Mouse (Mus musculus) ovary, postnatal 36 days (tissue): ENCODE data around the gene Rnf144a.

Experiments
- DNase-seq: peaks from one replicate; pipeline ENCODE4 v3.0.0; 2022; ENCODE audit warnings: low spot score, mixed read lengths

The Rnf144a gene

DNA sequence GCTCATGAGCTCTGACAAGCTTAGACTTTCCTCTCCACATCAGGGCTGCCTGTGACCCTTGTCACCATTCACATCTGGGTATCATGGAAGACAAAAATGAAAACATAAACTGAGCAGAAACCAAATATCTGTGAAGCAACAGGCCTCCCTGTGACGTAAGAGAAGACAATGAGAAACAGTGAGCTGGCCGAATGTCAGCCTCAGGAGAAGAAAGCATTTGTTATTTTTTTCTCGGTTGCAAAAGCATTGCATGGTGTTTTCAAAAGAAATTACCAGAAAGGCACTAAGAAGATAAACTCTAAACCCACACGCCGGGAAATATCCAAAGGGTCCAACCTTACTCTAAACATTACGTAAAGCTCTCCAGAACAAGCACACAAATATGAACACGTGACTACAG lies 41.3 kb downstream of the Rnf144a start:
- DNase-seq = no peak

DNA sequence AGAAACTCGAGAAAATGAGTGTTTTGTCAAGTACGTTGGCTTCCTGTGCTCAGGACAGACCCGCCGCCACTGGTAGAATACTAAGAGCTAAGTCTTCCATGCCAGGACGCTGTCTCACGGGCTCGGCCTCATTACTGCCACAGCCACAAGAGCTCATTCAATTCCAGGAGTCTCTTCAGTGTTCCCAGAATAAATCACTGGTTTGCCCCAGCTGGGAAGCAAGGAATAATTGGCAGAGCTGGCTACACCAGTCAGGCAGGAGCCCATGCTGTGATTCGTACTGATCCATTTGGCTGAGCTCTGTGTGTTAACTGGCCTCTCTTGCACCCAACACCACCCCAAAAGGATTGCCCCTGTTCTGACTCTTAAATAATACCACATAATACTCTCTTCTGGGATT lies 45.0 kb downstream of the Rnf144a start:
- no peak for DNase-seq

DNA sequence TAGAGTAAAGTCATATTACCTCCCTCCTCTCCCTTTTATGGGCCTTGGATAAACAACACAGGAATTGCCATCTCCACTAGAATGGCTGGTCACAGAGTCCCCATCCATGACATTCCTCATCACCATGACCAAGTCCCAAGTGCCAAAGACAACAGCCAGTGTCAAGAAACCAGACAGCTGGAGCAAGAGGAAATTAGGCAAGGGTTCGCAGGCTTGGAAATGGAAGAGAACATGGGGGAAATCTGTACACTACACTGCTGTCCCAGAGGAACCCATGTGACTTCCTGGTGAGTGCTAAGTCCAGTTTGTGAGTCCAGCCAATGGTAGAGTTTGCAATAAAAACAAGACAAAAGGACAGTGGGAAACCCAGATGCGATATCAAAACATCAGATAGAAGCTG lies 47.7 kb downstream of the Rnf144a start:
- no peak for DNase-seq

DNA sequence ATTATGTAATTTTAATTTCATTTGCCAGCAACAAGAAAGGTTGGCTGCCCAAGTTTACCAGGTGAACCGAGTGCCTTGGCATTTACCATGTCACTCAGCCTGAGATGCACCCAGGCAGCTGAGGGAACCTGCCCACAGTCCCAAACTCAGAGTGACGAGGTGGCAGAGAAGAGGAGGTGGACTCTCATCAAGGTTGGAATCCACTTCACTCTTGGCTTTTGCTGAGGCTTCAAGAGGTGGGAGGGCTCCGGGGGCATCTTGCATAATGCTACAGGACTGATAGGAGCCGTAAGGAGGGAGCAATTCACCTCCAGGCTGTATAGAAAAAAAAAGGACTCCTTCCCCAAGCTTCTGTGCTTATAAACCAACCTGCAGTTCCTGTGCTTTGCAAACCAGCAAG lies 48.7 kb downstream of the Rnf144a start:
- no peak for DNase-seq

DNA sequence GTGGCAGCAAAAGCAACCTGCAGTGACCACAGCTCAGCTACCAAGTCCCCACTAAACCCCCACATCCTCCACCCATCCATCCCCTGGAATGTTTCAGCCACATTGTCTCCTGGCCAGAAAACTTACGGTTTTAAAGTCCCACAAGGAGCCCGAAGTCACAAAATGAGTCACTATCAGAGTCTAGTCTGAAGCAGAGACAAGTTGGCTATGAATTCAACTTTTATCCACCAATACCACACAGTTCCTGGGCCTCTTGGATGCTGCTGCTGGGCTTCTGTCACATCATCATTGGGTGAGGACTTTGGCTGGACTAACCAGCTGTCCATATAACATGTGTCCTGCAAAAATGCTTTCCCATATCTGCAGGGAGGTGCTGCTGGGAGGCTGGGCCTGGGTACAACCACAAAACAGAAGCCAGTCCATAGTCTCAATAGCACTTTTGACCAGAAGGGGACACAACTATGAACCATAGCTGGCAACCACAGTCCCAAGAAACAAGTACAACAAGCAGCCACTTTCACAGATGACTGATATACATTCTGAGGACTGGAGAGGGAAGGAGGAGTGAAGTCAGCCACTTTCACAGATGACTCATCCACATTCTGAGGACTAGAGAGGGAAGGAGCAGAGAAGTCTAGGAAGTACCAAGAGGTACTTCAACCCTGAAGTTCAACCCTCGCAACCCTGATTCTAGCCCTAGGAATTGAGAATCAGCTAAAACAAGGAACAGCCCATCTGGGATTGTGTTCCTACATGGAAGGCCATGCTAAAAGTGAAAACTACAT lies 49.3 kb downstream of the Rnf144a start:
- DNase-seq = no peak

DNA sequence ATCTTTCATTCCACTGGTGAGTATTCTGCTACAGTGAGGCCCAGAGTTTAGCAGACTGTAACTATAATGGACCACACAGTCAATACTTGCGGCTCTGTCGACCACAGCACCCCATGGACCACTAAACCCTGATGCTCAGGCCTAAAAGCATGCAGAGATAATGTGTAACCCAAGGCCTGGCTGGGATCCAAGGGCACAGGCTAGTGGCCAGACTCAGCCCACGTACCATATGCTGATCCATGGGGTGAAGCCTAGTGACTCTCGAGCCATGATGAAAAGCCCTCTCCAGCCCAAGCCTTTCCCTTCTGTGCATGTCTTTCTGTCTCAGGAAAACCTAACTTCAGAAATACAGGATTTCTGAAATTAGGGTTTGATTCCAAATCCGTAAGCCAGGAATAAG lies 50.2 kb downstream of the Rnf144a start:
- DNase-seq = peak; percentile 23

DNA sequence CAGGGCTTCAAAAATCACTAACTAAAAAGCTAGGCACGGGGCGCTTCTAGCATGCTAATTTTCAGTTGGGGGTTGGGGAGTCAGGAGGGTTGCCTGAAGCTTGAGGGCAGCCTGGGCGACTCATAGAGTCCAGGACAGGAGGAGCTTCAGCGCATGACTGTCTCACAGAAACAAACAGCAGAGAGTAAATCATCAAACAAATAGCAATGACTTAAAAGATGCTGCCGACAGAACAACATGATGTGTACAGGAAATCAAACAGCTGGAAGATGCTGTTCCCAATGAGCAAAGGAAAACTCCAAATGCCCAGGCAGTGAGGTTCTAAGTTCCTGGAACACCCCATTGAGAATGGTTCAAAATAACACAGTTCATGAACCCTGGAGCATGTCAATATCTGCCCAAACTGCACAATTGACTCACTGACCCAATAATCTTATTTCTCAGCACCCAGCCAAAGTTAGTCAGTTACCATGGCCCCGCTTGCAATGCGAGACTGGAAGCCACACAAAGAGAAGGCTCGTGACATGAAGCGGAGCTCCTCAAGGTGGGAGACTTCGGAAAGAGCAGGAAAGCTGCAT lies 54.0 kb downstream of the Rnf144a start:
- DNase-seq = no peak

DNA sequence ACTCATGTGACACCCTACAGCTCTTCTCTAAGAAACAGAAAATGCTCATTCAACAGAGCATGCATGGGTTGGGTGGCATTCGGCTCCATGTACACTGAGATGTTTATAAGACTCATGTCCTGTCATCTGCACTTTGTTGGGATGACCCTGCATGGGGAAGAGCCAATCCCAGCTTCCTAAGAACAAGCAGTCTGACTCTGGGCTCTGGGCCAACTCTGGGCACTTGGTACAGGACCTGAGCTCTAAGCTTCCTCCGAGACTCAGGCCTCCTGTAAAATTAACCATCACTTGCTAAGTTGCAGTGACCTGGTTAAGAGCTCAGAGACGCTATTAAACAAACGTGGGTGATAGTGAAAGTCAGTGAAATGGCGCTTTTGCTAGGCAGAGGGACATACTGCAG lies 55.2 kb downstream of the Rnf144a start:
- DNase-seq = no peak

DNA sequence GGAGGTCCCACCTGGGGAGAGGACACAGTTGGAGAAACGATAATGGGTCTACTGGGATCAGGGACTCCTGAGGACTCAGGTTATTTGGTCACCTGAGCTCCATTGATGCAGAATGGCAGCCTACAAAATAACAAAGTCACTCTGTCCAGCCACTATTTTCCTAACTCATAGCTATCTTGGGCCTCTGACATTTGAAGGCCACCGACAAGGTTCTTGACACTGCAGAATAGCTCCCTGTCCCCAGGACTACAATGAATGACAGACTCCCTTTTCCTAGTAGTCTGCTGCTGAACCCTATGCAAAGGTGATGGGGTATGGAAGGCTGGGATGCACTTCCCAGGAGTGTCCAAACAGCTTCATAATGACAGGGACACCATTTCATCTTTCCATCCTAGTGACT lies 55.8 kb downstream of the Rnf144a start:
- no peak for DNase-seq

DNA sequence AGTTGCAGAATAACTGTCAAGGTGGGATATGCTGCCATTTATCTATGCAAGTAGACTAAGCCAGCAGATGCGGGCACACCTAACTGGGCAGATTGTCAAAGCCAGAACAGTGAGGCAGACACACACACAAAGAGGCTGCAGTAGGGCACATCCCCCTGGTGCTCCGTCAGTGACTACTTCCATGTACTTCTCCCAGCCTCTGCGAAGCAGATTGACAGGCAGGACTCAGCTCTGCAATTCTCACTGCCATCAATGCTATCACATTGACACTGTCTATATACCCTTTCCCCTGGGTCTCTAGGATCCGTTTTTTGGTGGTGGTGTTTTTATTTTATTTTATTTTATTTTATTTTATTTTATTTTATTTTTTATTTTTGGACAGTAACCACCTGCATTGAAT lies 57.8 kb downstream of the Rnf144a start:
- no peak for DNase-seq

DNA sequence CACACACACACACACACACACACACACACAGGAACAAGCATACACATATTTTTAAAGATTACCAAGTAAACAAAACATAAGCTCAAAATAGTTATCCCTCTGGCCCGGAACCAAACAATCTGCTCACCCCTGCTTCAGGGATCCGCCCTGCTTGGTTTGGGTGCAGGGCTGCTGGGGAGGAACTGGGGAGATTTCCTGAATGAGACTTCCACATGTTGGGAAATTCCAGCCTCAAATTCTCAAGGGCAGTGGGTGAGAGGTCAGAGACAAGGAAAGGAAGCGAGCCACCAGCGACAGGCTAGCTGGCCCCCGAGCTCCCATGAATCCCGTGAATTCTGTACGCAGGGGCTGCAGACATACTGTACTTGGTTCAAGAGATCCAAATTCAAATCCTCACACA lies 58.9 kb downstream of the Rnf144a start:
- DNase-seq = peak; percentile 27

DNA sequence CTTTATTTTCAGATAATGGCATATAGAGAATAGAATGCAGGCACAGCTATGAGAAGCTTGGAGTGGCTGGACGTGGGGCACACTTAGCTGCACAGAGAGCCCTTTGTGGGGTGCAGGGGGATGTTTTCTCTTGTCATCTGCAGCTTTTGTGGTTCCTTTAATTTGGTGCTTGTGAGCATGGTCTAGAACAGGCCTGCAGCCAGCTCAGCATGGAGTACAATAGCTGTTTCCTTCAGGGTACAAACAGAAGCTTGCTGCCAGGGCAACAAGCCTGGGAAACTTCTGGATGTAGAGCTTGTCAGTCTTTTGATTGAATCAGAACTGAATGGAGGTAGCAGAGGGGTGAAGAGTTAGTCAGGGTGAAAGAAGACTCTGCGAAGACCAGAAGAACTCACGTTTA lies 63.7 kb downstream of the Rnf144a start:
- DNase-seq = no peak

DNA sequence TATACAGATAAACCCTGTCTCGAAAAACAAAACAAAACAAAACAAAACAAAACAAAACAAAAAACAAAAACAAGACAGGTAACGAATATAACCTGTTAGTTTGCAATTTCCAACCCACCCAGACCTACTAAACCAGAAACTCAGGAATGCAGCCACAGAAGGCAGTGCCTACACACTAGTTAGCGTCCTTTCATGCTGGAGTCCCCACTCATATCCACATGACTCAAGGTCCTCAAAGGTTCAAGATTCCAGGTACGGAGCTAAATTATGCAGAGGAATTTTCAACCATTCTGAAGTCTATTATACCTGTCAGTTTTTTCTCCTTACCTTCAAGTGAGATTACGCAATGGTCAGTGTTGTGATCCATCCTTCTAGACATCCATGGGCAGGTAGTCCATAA lies 70.6 kb downstream of the Rnf144a start:
- DNase-seq = no peak

DNA sequence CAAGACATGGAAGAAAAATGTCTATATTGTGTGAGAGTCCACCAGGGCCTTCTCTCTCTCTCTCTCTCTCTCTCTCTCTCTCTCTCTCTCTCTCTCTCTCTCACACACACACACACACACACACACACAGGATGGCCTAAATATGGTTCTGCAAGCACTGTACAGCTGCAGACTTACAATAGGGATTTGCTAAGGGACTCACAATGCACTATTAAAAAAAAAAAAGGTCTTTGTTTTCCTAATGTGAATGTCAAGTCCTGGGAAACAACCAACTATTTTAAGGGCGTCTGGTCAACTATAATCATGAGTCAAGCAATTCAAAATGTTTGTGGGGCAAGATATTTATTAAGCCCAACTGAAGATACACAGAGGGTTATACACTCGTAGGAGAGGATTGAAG lies 71.9 kb downstream of the Rnf144a start:
- DNase-seq = no peak

DNA sequence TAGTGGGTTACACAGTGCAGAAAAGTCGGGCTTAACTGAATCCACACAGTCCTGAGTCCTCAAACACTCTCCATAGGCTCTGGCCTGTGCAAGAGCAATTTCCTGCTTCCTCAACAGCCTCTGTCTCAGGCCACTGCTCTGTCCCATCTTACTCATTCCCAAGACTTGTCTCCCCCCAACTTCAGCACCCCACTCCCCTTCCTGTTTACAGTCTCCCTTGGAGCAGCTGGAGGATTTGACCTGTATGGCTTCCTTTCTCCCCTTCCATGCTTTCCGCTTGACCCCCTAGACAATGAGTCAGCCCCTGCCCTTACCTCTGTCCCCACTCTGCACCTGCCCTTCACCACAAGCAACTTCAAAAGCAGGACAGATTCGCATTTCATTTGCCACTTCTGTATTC lies 72.4 kb downstream of the Rnf144a start:
- DNase-seq = no peak

DNA sequence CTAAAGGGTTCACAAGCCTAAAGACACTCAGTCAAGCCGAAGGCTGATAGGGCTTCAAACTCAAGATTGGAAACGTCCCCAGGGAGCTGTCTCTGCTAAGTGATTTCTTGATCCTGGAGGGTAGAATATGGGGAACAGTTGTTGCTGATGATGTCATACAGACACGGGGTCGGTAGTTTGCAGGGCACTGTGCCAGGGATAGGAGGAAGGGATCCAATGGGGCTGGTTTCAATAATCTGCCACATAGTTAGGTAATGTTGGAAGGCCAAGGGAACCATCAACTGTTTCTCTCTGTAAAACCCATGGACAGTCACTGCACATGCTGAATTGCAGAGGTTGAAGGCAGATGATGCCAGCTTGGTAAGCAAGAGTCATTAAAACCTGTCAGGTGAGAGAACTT lies 73.0 kb downstream of the Rnf144a start:
- DNase-seq = no peak

DNA sequence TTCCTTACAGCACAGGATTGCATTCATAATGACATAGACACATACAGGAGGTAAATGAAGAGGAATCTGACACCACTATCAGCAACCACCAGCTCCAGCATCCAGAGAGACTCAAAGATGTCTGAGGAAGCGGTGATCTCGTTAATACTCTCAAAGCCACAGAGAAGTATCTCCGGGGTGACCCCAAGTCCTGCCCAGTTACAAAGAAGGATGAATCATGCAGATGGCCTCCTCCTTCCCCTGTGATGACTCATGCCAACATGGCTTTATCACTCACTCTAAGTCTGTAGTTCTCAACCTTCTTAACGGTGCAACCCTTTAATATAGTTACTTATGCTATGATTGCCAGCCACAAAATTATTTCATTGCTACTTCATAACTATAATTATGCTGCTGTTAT lies 74.4 kb downstream of the Rnf144a start:
- DNase-seq = no peak

DNA sequence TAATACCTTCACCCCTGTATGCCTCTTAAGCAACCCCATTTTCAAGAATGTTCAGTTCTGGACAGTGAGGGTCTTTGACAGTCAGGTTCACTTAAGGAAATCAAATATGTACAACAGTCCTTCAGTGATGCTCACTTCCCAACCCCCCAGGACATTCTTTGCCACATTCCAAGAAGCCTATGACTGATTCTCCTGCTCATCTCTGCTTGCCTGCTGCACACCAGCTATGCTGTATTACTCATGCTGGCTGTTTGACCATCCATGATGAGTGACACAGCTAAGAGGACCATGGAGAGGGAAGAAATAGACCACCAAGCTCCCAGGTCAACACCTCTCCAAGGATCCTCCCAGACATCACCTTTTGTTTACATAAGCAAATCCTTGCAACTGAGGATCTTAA lies 75.2 kb downstream of the Rnf144a start:
- no peak for DNase-seq

DNA sequence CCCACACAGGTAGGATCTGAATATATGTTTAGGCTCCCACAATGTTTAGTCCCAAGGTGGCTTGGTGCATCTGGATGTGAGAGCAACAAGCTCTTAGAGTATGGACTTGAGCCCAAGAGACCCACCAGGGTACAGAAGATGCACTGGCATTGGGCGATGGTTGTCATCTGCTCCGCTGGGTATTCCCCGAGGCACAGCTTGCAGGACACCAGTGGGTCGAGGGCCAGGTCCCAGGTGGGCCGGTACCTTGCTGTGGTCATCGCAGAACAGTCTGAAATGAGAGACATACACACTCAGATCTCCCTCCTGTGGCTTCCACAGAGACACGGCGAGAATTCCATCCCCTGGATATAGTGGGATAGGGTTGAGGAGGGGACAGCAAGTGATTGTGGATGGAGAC lies 75.9 kb downstream of the Rnf144a start:
- DNase-seq = no peak

DNA sequence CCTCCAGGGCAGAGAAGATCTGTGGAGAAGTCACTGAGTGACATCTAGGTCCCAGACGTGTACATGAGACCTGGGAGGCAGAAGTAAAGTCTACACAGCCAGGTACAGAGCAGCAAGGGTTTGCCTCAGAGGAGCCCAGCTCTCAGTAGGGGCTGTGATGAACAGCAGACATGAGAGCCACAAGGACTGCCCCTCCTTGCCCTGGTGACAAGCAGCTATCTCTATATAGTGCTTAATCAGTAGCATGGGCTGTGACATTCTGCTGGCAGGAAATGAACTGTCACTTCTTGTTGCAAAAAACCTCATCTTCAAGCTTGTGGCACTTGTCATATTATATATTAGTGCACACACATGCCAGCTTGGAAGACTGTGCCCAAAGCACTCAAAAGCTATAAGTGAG lies 81.4 kb downstream of the Rnf144a start:
- DNase-seq = no peak

DNA sequence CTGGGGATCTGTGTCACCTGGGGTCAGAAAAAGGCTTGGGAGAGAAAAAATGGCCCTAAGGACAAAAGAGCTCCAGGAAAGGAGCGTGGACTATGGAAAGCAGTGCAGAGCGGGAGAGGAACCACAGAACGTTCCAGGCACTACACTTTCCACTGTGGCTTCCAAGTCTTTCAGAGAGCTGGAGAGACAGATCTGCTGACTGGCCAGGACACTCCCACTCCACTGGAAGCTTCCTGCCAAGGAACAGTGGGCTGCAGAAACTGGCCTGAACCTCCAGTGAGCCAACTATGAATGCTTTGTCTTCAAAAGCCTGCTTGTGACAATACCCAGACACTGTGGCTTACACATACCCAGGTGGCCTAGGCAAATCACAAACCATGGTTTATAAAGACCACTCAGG lies 84.0 kb downstream of the Rnf144a start:
- peak; percentile 34 for DNase-seq

DNA sequence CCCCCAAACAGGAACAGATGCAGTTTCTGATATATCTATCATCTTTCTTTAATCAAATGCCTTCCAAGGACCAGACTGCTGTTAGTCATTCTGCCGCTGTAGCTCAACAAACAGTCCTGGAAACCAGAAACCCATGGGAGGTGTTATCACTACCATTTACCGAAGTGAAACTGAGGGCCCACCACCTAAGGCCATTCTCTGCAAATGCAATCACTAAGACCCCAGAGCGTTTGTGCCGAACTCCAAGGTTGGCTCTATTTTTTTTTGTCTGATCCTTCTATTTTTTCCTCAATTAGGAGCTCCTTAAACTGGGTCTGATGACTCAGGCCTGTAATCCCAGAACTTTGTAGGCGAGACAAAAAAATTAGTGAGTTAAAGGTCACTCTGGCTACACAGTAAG lies 85.3 kb downstream of the Rnf144a start:
- DNase-seq = no peak

DNA sequence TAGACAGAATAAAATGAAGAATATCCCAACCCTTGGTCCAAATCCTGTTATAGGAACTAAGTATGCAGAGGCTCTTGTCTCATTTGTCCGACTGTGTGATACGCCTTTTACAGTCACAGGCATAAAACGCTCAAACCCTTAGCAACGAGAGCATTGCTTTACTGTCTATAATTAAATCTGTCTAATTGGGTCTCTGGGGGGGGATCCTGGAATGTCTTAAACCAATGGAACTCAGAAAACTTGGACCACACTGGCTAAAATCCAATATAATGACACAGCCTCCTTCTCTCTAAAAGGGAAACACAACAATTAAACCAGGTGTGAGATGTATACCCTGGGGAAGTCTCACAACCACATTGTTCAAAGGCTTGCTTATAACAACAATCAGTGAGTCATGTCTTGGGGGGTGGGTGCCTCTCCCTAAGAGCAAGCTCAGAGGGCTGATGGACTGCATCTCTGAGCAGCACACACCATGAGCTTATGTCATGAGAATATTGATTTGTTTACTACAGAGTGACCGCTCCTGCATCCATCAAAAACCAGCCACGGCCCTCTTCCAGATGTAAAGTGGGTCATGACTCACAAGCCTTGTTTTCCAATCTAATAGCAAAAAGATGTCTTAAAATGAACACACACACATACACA lies 85.9 kb downstream of the Rnf144a start:
- no peak for DNase-seq
